In genomic region chr8:84687705-84688100, GRCm38 (mm10) we compare ENCODE assay signal across 8 mouse cellular contexts. TPM values are rescaled to one million over a fixed set of nuclear protein-coding genes. Genes with fewer than 3 reads are reported as not detected.
A peak's percentile ranks its signal among the peaks of the same experiment; 100 is the strongest.
DNase-seq lines count a peak whose midpoint lies in the region; ATAC-seq and TF ChIP-seq lines count a peak whose summit lies in the region.

Nacc1 (minus strand) TSS chr8:84687862.

- TF ChIP-seq CTCF in bone marrow macrophage, adult 2 months (IDR thresholded peaks at IDR 0.05; ENCODE audit: low read depth, low read length) = no peak
- peak; percentile 28 for TF ChIP-seq CTCF in stomach, postnatal 0 days (IDR thresholded peaks at IDR 0.05; ENCODE audit: low read depth)

- peak; percentile 90 for DNase-seq in CD4-positive helper T cell, adult 2 months (ENCODE audit: low read depth, low spot score)
- peak; percentile 95 for DNase-seq in kidney, postnatal 10 days
- peak; percentile 86 for DNase-seq in liver, embryonic 13.5 days
- DNase-seq in natural killer cell, adult 2 months (ENCODE audit: low spot score in 2 of 2) = peak; percentile 74 to 82
- peak; percentile 93 for DNase-seq in stomach, postnatal 0 days (ENCODE audit: low spot score)

- H3K4me2 ChIP-seq in heart, embryonic 13.5 days = peak within 1 kb of the TSS; percentile 82
- H3K4me2 ChIP-seq in liver, embryonic 13.5 days = peak within 1 kb of the TSS; percentile 94
- peak within 1 kb of the TSS; percentile 72 for H3K4me2 ChIP-seq in stomach, postnatal 0 days (replicated peaks; ENCODE audit: low read depth)

- peak within 1 kb of the TSS; percentile 88 for H3K4me3 ChIP-seq in bone marrow macrophage, adult 2 months (ENCODE audit: insufficient read depth, low read length)
- H3K4me3 ChIP-seq in erythroblast, embryonic 14.5 days (replicated peaks) = peak within 1 kb of the TSS; percentile 92
- H3K4me3 ChIP-seq in heart, embryonic 13.5 days = peak within 1 kb of the TSS; percentile 100
- H3K4me3 ChIP-seq in liver, embryonic 13.5 days (replicated peaks) = peak within 1 kb of the TSS; percentile 99
- H3K4me3 ChIP-seq in stomach, postnatal 0 days (ENCODE audit: low read depth, low read length) = peak within 1 kb of the TSS; percentile 98

- peak within 1 kb of the TSS; percentile 70 for H3K27ac ChIP-seq in bone marrow macrophage, adult 2 months (ENCODE audit: insufficient read depth, low read depth, low read length)
- peak within 1 kb of the TSS; percentile 96 for H3K27ac ChIP-seq in heart, embryonic 13.5 days (replicated peaks)
- peak within 1 kb of the TSS; percentile 96 for H3K27ac ChIP-seq in liver, embryonic 13.5 days
- peak within 1 kb of the TSS; percentile 92 for H3K27ac ChIP-seq in stomach, postnatal 0 days (replicated peaks)

- TF ChIP-seq EP300 in stomach, postnatal 0 days (optimal IDR thresholded peaks at IDR 0.05) = no peak

- no peak for TF ChIP-seq POLR2A in bone marrow macrophage, adult 2 months (IDR thresholded peaks at IDR 0.05; ENCODE audit: borderline replicate concordance, low read depth, low read length)

- H3K27me3 ChIP-seq in erythroblast, embryonic 14.5 days (ENCODE audit: control insufficient read depth) = no peaks in the 10 kb centered on the region
- H3K27me3 ChIP-seq in heart, embryonic 13.5 days (replicated peaks) = no peaks in the 10 kb centered on the region
- no peaks in the 10 kb centered on the region for H3K27me3 ChIP-seq in liver, embryonic 13.5 days
- no peaks in the 10 kb centered on the region for H3K27me3 ChIP-seq in stomach, postnatal 0 days (ENCODE audit: control insufficient read depth, insufficient read depth, low read length)

- peak; percentile 72 for ATAC-seq in heart, embryonic 13.5 days (ENCODE audit: extremely low read depth, insufficient number of reproducible peaks, low FRiP score, low TSS enrichment)
- peak; percentile 80 for ATAC-seq in liver, embryonic 13.5 days (ENCODE audit: low read depth)
- peak; percentile 83 for ATAC-seq in stomach, postnatal 0 days (ENCODE audit: low FRiP score, low TSS enrichment)

- WGBS in heart, embryonic 13.5 days = 1% methylated on average over 35 of the region's 37 CpGs
- WGBS in liver, embryonic 13.5 days (ENCODE audit: insufficient replicate concordance) = under 1% methylated on average over 37 of the region's 37 CpGs
- under 1% methylated on average over 36 of the region's 37 CpGs for WGBS in stomach, postnatal 0 days

- no peaks in the 10 kb centered on the region for H3K9me3 ChIP-seq in erythroblast, embryonic 14.5 days (ENCODE audit: control insufficient read depth, low read length)
- H3K9me3 ChIP-seq in heart, embryonic 13.5 days = no peaks in the 10 kb centered on the region
- H3K9me3 ChIP-seq in liver, embryonic 13.5 days (replicated peaks) = no peaks in the 10 kb centered on the region
- H3K9me3 ChIP-seq in stomach, postnatal 0 days (ENCODE audit: control insufficient read depth, low read length) = no peaks in the 10 kb centered on the region

- H3K36me3 ChIP-seq in erythroblast, embryonic 14.5 days (ENCODE audit: control insufficient read depth) = peaks cover 42% of the 10 kb centered on the region
- peaks cover 34% of the 10 kb centered on the region for H3K36me3 ChIP-seq in heart, embryonic 13.5 days
- H3K36me3 ChIP-seq in liver, embryonic 13.5 days = peaks cover 32% of the 10 kb centered on the region
- peaks cover 7% of the 10 kb centered on the region; the same call in 1 of the 2 replicates for H3K36me3 ChIP-seq in stomach, postnatal 0 days (ENCODE audit: control insufficient read depth, insufficient read depth, low read length)

- peak within 1 kb of the TSS; percentile 100 for H3K9ac ChIP-seq in heart, embryonic 13.5 days
- H3K9ac ChIP-seq in liver, embryonic 13.5 days = peak within 1 kb of the TSS; percentile 100
- H3K9ac ChIP-seq in stomach, postnatal 0 days (ENCODE audit: low read length) = peak within 1 kb of the TSS; percentile 96

- H3K4me1 ChIP-seq in bone marrow macrophage, adult 2 months (ENCODE audit: control insufficient read depth, insufficient read depth, low read length) = peaks cover 29% of the 10 kb centered on the region
- peaks cover 63% of the 10 kb centered on the region for H3K4me1 ChIP-seq in erythroblast, embryonic 14.5 days (ENCODE audit: control insufficient read depth)
- H3K4me1 ChIP-seq in heart, embryonic 13.5 days = peaks cover 53% of the 10 kb centered on the region
- peaks cover 74% of the 10 kb centered on the region for H3K4me1 ChIP-seq in liver, embryonic 13.5 days (replicated peaks)
- 0 out of 2 replicates have a peak, but pooled peaks cover 3% of the 10 kb centered on the region for H3K4me1 ChIP-seq in stomach, postnatal 0 days (replicated peaks; ENCODE audit: control insufficient read depth, insufficient read depth)

RNA-seq across cellular contexts. Expression of gene Nacc1, which starts in this region (rescaled TPM):
- 30.8 and 35.2 TPM in 2 replicates for polyA plus RNA-seq in bone marrow macrophage, adult 2 months (2012; ENCODE audit: insufficient read depth, insufficient read length, missing spikeins)
- polyA plus RNA-seq in erythroblast, embryonic 14.5 days (2012) = 7.0 and 8.5 TPM in 2 replicates
- 15.1 and 15.7 TPM in 2 replicates for polyA plus RNA-seq in heart, embryonic 13.5 days (2015; fragmentation: Nextera tagmentation; extraction: Ambion mirVana)
- polyA plus RNA-seq in liver, embryonic 13.5 days (2015; fragmentation: Nextera tagmentation; extraction: Ambion mirVana) = 6.9 and 7.6 TPM in 2 replicates
- polyA plus RNA-seq in stomach, postnatal 0 days (2015; fragmentation: Nextera tagmentation; extraction: Ambion mirVana) = 6.8 and 8.3 TPM in 2 replicates

Comparison
In these comparisons a context has a peak if more than half of its experiments do, and no peak if none do; other contexts are left out.
1. Peak in every context shown above with its lines: DNase-seq, ATAC-seq, H3K4me3 ChIP-seq and H3K27ac ChIP-seq.